11 mouse cellular contexts compared by ENCODE assay signal in the genomic region with DNA sequence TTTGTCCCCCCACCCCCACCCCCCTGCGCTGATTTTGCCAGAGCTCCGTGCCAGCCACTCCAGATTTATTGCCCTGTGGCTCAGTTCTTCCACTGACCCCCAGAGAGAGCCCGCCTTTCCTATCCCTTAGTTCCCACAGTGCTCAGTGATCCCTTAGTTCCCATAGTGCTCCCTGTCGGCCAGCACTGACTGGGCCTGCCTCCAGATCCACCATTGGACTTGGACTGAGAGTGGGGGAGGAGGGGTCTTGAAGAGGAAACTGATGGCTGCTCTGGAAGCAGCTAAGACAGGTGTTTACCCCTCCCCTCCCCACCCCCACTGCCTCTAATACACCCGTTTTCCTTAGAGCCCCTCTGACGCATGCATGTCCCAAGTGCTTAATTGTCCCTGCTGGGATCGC. TPM values are rescaled to one million over a fixed set of nuclear protein-coding genes. Genes with fewer than 3 reads are reported as not detected.
A peak's percentile ranks its signal among the peaks of the same experiment; 100 is the strongest.
DNase-seq lines count a peak whose midpoint lies in the region; ATAC-seq and TF ChIP-seq lines count a peak whose summit lies in the region.
"Had no signal": no experiment of that assay in that cellular context is flagged by ENCODE, and none has a peak within 500 bp of the region (broad histone marks: within the 10 kb centered on the region; RNA-seq: fewer than 3 reads in every experiment).

No protein-coding gene starts in this region.

- ATAC-seq in heart, embryonic 13.5 days (ENCODE audit: extremely low read depth, insufficient number of reproducible peaks, low FRiP score, low TSS enrichment) = no peak
- ATAC-seq in stomach, embryonic 15.5 days (ENCODE audit: insufficient read depth, low FRiP score, low read depth) = 0 out of 2 replicates have a peak, but pooled peaks have one; percentile 17
- ATAC-seq in stomach, postnatal 0 days (ENCODE audit: low FRiP score, low TSS enrichment) = no peak
- peak; percentile 30; the same call in 1 of the 2 replicates for ATAC-seq in hindbrain, embryonic 13.5 days (ENCODE audit: low FRiP score)
- peak; percentile 65; the same call in 1 of the 2 replicates for ATAC-seq in neural tube, embryonic 13.5 days (ENCODE audit: low read depth)

- intact Hi-C loops in heart, postnatal 14 days (cut with DNase I) = no loop called here

- no peak overlapping the region for H3K4me3 ChIP-seq in heart, embryonic 13.5 days
- no peak overlapping the region for H3K4me3 ChIP-seq in stomach, embryonic 15.5 days (replicated peaks)
- H3K4me3 ChIP-seq in stomach, postnatal 0 days (ENCODE audit: low read depth, low read length) = no peak overlapping the region
- H3K4me3 ChIP-seq in hindbrain, embryonic 13.5 days = no peak overlapping the region
- H3K4me3 ChIP-seq in neural tube, embryonic 13.5 days = no peak overlapping the region

- peaks cover 36% of the 10 kb centered on the region for H3K27me3 ChIP-seq in heart, embryonic 13.5 days (replicated peaks)
- no peaks in the 10 kb centered on the region for H3K27me3 ChIP-seq in stomach, embryonic 15.5 days (replicated peaks)
- H3K27me3 ChIP-seq in stomach, postnatal 0 days (ENCODE audit: control insufficient read depth, insufficient read depth, low read length) = no peaks in the 10 kb centered on the region
- H3K27me3 ChIP-seq in hindbrain, embryonic 13.5 days = peaks cover 13% of the 10 kb centered on the region; the same call in 1 of the 2 replicates
- no peaks in the 10 kb centered on the region for H3K27me3 ChIP-seq in neural tube, embryonic 13.5 days

- DNase-seq in heart, postnatal 14 days = no peak
- DNase-seq in stomach, postnatal 0 days (ENCODE audit: low spot score) = no peak
- no peak for DNase-seq in cerebellum, adult 9-11 months
- no peak for DNase-seq in frontal cortex, postnatal 36 days (ENCODE audit: low spot score in 2 of 2)

- H3K27ac ChIP-seq in heart, embryonic 13.5 days (replicated peaks) = no peak overlapping the region
- no peak overlapping the region for H3K27ac ChIP-seq in stomach, embryonic 15.5 days
- H3K27ac ChIP-seq in stomach, postnatal 0 days (replicated peaks) = no peak overlapping the region
- H3K27ac ChIP-seq in hindbrain, embryonic 13.5 days = no peak overlapping the region
- no peak overlapping the region for H3K27ac ChIP-seq in neural tube, embryonic 13.5 days (replicated peaks)

- WGBS in heart, embryonic 13.5 days = 25% methylated on average over 7 of the region's 7 CpGs
- WGBS in stomach, embryonic 15.5 days = 26% methylated on average over 7 of the region's 7 CpGs
- 27% methylated on average over 7 of the region's 7 CpGs for WGBS in stomach, postnatal 0 days
- WGBS in hindbrain, embryonic 13.5 days = 17% methylated on average over 7 of the region's 7 CpGs
- 11% methylated on average over 7 of the region's 7 CpGs for WGBS in neural tube, embryonic 13.5 days

- no peak for TF ChIP-seq EP300 in stomach, postnatal 0 days (optimal IDR thresholded peaks at IDR 0.05)

- no peaks in the 10 kb centered on the region for H3K9me3 ChIP-seq in heart, embryonic 13.5 days
- H3K9me3 ChIP-seq in stomach, embryonic 15.5 days = no peaks in the 10 kb centered on the region
- no peaks in the 10 kb centered on the region for H3K9me3 ChIP-seq in stomach, postnatal 0 days (ENCODE audit: control insufficient read depth, low read length)
- no peaks in the 10 kb centered on the region for H3K9me3 ChIP-seq in hindbrain, embryonic 13.5 days
- no peaks in the 10 kb centered on the region for H3K9me3 ChIP-seq in neural tube, embryonic 13.5 days

- H3K4me1 ChIP-seq in heart, embryonic 13.5 days = peaks cover 18% of the 10 kb centered on the region; the same call in 1 of the 2 replicates
- peaks cover 6% of the 10 kb centered on the region; the same call in 1 of the 2 replicates for H3K4me1 ChIP-seq in stomach, embryonic 15.5 days
- H3K4me1 ChIP-seq in stomach, postnatal 0 days (replicated peaks; ENCODE audit: control insufficient read depth, insufficient read depth) = no peaks in the 10 kb centered on the region
- peaks cover 11% of the 10 kb centered on the region; the same call in 1 of the 2 replicates for H3K4me1 ChIP-seq in hindbrain, embryonic 13.5 days (replicated peaks)
- peaks cover 11% of the 10 kb centered on the region; the same call in 1 of the 2 replicates for H3K4me1 ChIP-seq in neural tube, embryonic 13.5 days (replicated peaks)

- H3K4me2 ChIP-seq in heart, embryonic 13.5 days = peak overlapping the region; percentile 29
- no peak overlapping the region for H3K4me2 ChIP-seq in stomach, embryonic 15.5 days
- H3K4me2 ChIP-seq in stomach, postnatal 0 days (replicated peaks; ENCODE audit: low read depth) = no peak overlapping the region
- peak overlapping the region; percentile 21 for H3K4me2 ChIP-seq in hindbrain, embryonic 13.5 days
- peak overlapping the region; percentile 33 for H3K4me2 ChIP-seq in neural tube, embryonic 13.5 days

- no peaks in the 10 kb centered on the region for H3K36me3 ChIP-seq in heart, embryonic 13.5 days
- no peaks in the 10 kb centered on the region for H3K36me3 ChIP-seq in stomach, embryonic 15.5 days
- 0 out of 2 replicates have a peak, but pooled peaks cover 2% of the 10 kb centered on the region for H3K36me3 ChIP-seq in stomach, postnatal 0 days (ENCODE audit: control insufficient read depth, insufficient read depth, low read length)
- H3K36me3 ChIP-seq in hindbrain, embryonic 13.5 days = no peaks in the 10 kb centered on the region
- no peaks in the 10 kb centered on the region for H3K36me3 ChIP-seq in neural tube, embryonic 13.5 days

- no peak for TF ChIP-seq CTCF in stomach, postnatal 0 days (IDR thresholded peaks at IDR 0.05; ENCODE audit: low read depth)

- H3K9ac ChIP-seq in heart, embryonic 13.5 days = no peak overlapping the region
- H3K9ac ChIP-seq in stomach, embryonic 15.5 days = no peak overlapping the region
- no peak overlapping the region for H3K9ac ChIP-seq in stomach, postnatal 0 days (ENCODE audit: low read length)
- H3K9ac ChIP-seq in hindbrain, embryonic 13.5 days = no peak overlapping the region; the same call in 1 of the 2 replicates
- H3K9ac ChIP-seq in neural tube, embryonic 13.5 days = no peak overlapping the region

RNA-seq across cellular contexts. Expression of a gene that starts 16.1 kb away (rescaled TPM):
- polyA plus RNA-seq in heart, embryonic 13.5 days (2015; fragmentation: Nextera tagmentation; extraction: Ambion mirVana) = 0.16 and 0.20 TPM in 2 replicates
- 1 to 10 TPM; 1.3 to 3.2 TPM for total RNA-seq in heart, postnatal 14 days (2021)
- polyA plus RNA-seq in stomach, embryonic 15.5 days (2015; fragmentation: Nextera tagmentation; extraction: Ambion mirVana) = 1.8 TPM in 2 replicates
- 1.5 and 1.6 TPM in 2 replicates for polyA plus RNA-seq in stomach, postnatal 0 days (2015; fragmentation: Nextera tagmentation; extraction: Ambion mirVana)
- polyA plus RNA-seq in hindbrain, embryonic 13.5 days (2015; fragmentation: Nextera tagmentation; extraction: Ambion mirVana) = 1.2 and 1.4 TPM in 2 replicates
- polyA plus RNA-seq in neural tube, embryonic 13.5 days (2015; fragmentation: Nextera tagmentation; extraction: Ambion mirVana) = 1.7 and 1.8 TPM in 2 replicates
- polyA plus RNA-seq: C2C12 had no signal

RNA-seq across cellular contexts. Expression of a gene that starts 16.3 kb away (rescaled TPM):
- polyA plus RNA-seq in heart, embryonic 13.5 days (2015; fragmentation: Nextera tagmentation; extraction: Ambion mirVana) = 0.88 and 0.97 TPM in 2 replicates
- 10 to 100 TPM; 20.1 to 22.9 TPM for total RNA-seq in heart, postnatal 14 days (2021)
- polyA plus RNA-seq in stomach, embryonic 15.5 days (2015; fragmentation: Nextera tagmentation; extraction: Ambion mirVana) = 6.0 and 7.2 TPM in 2 replicates
- 5.5 and 6.1 TPM in 2 replicates for polyA plus RNA-seq in stomach, postnatal 0 days (2015; fragmentation: Nextera tagmentation; extraction: Ambion mirVana)
- polyA plus RNA-seq in hindbrain, embryonic 13.5 days (2015; fragmentation: Nextera tagmentation; extraction: Ambion mirVana) = 0.90 and 1.5 TPM in 2 replicates
- polyA plus RNA-seq in neural tube, embryonic 13.5 days (2015; fragmentation: Nextera tagmentation; extraction: Ambion mirVana) = 1.2 TPM in 2 replicates

RNA-seq across cellular contexts. Expression of a gene that starts 20.7 kb away (rescaled TPM):
- polyA plus RNA-seq in heart, embryonic 13.5 days (2015; fragmentation: Nextera tagmentation; extraction: Ambion mirVana) = not detected in 2 replicates
- total RNA-seq in heart, postnatal 14 days (2021) = not detected
- not detected in 2 replicates for polyA plus RNA-seq in stomach, embryonic 15.5 days (2015; fragmentation: Nextera tagmentation; extraction: Ambion mirVana)
- polyA plus RNA-seq in stomach, postnatal 0 days (2015; fragmentation: Nextera tagmentation; extraction: Ambion mirVana) = not detected in 2 replicates
- not detected in 2 replicates for polyA plus RNA-seq in hindbrain, embryonic 13.5 days (2015; fragmentation: Nextera tagmentation; extraction: Ambion mirVana)
- not detected in 2 replicates for polyA plus RNA-seq in neural tube, embryonic 13.5 days (2015; fragmentation: Nextera tagmentation; extraction: Ambion mirVana)
- polyA plus RNA-seq: C2C12; liver, embryonic 16.5 days had no signal

RNA-seq across cellular contexts. Expression of a gene that starts 38.2 kb away (rescaled TPM):
- 0.13 and 0.56 TPM in 2 replicates for polyA plus RNA-seq in heart, embryonic 13.5 days (2015; fragmentation: Nextera tagmentation; extraction: Ambion mirVana)
- not detected for total RNA-seq in heart, postnatal 14 days (2021)
- 0.98 and 1.5 TPM in 2 replicates for polyA plus RNA-seq in stomach, embryonic 15.5 days (2015; fragmentation: Nextera tagmentation; extraction: Ambion mirVana)
- 0.10 and 0.18 TPM in 2 replicates for polyA plus RNA-seq in stomach, postnatal 0 days (2015; fragmentation: Nextera tagmentation; extraction: Ambion mirVana)
- 0.18 and 0.19 TPM in 2 replicates for polyA plus RNA-seq in hindbrain, embryonic 13.5 days (2015; fragmentation: Nextera tagmentation; extraction: Ambion mirVana)
- polyA plus RNA-seq in neural tube, embryonic 13.5 days (2015; fragmentation: Nextera tagmentation; extraction: Ambion mirVana) = 0.22 TPM in 1 of 2 replicates, not detected in the other
- total RNA-seq: gastrocnemius, postnatal 4 days had no signal

RNA-seq across cellular contexts. Expression of a gene that starts 50.0 kb away (rescaled TPM):
- polyA plus RNA-seq in heart, embryonic 13.5 days (2015; fragmentation: Nextera tagmentation; extraction: Ambion mirVana) = not detected in 2 replicates
- total RNA-seq in heart, postnatal 14 days (2021) = under 1 TPM in 1 of 2 experiments, not detected in 1; 0.10 TPM
- polyA plus RNA-seq in stomach, embryonic 15.5 days (2015; fragmentation: Nextera tagmentation; extraction: Ambion mirVana) = not detected in 2 replicates
- 0.07 TPM in 1 of 2 replicates, not detected in the other for polyA plus RNA-seq in stomach, postnatal 0 days (2015; fragmentation: Nextera tagmentation; extraction: Ambion mirVana)
- polyA plus RNA-seq in hindbrain, embryonic 13.5 days (2015; fragmentation: Nextera tagmentation; extraction: Ambion mirVana) = 0.18 and 0.19 TPM in 2 replicates
- polyA plus RNA-seq in neural tube, embryonic 13.5 days (2015; fragmentation: Nextera tagmentation; extraction: Ambion mirVana) = 0.22 TPM in 1 of 2 replicates, not detected in the other
- total RNA-seq: gastrocnemius, postnatal 4 days had no signal
- polyA plus RNA-seq: C2C12; liver, embryonic 16.5 days had no signal

Comparison
In these comparisons a context has a peak if more than half of its experiments do, and no peak if none do; other contexts are left out.
1. ATAC-seq: peak in stomach, embryonic 15.5 days (single experiment), hindbrain, embryonic 13.5 days (single experiment) and neural tube, embryonic 13.5 days (single experiment); none in heart, embryonic 13.5 days (single experiment) and stomach, postnatal 0 days (single experiment).
2. H3K4me2 ChIP-seq: peak in heart, embryonic 13.5 days (single experiment), hindbrain, embryonic 13.5 days (single experiment) and neural tube, embryonic 13.5 days (single experiment); none in stomach, embryonic 15.5 days (single experiment) and stomach, postnatal 0 days (single experiment).